Mouse (Mus musculus) MEL (cell line): ENCODE measurements at regions not wholly inside any gene's neighbourhood (a gene's known extent, or its start where the extent isn't known, plus 50 kb on each side); places are given as distances from the start of the nearest gene placed in this dataset.

Experiments
- DNase-seq: peaks from one replicate; pipeline ENCODE4 v3.0.0; 2011; ENCODE audit warnings: low read depth, low spot score
- H3K27ac ChIP-seq: 2 replicates; pipeline ENCODE4 v1.5.1; 2012; ENCODE audit warnings: low read depth, mild to moderate bottlenecking, control low read depth, low read length, moderate library complexity; ENCODE audit not compliant: control insufficient read depth
- H3K27me3 ChIP-seq, 2 experiments: fragments of 150-350 bp in 1 of 2; sonication (generic) in 1 of 2; 2 replicates each; pipeline ENCODE4 v1.6.1; 2012; ENCODE audit warnings: low read length in 2 of 2, mild to moderate bottlenecking in 2 of 2, improper control_type of control experiment in 1 of 2, moderate library complexity in 1 of 2; ENCODE audit not compliant: insufficient read depth in 2 of 2, control insufficient read depth in 1 of 2
- H3K36me3 ChIP-seq, 2 experiments: 2 replicates each; pipeline ENCODE4 v1.6.1; 2012 to 2014; ENCODE audit warnings: low read length in 2 of 2, improper control_type of control experiment in 1 of 2, inconsistent platforms in 1 of 2, mild to moderate bottlenecking in 1 of 2; ENCODE audit not compliant: insufficient read depth in 2 of 2, control insufficient read depth in 1 of 2
- H3K4me1 ChIP-seq, 2 experiments: fragments of 150-350 bp in 1 of 2; sonication (generic) in 1 of 2; 2 replicates each; pipeline ENCODE4 v1.6.1; 2012; ENCODE audit warnings: low read length in 2 of 2, improper control_type of control experiment in 1 of 2, mild to moderate bottlenecking in 1 of 2; ENCODE audit not compliant: insufficient read depth in 2 of 2, control insufficient read depth in 1 of 2
- H3K4me3 ChIP-seq, 2 experiments: fragments of 150-350 bp in 1 of 2; sonication (generic) in 1 of 2; 2 replicates each; pipeline ENCODE4 v1.5.1; 2012; ENCODE audit warnings: low read depth in 2 of 2, low read length in 2 of 2, mild to moderate bottlenecking in 2 of 2, moderate library complexity in 2 of 2, control low read depth in 1 of 2, improper control_type of control experiment in 1 of 2; ENCODE audit not compliant: control insufficient read depth in 1 of 2, insufficient read depth in 1 of 2
- H3K79me2 ChIP-seq: 2 replicates; pipeline ENCODE4 v1.6.1; 2012; ENCODE audit warnings: mild to moderate bottlenecking, low read length, moderate library complexity; ENCODE audit not compliant: control insufficient read depth, poor library complexity, insufficient read depth
- H3K9ac ChIP-seq: 2 replicates; pipeline ENCODE4 v1.6.1; 2012; ENCODE audit warnings: low read depth, mild to moderate bottlenecking, control low read depth, low read length, moderate library complexity; ENCODE audit not compliant: control insufficient read depth, poor library complexity, severe bottlenecking
- H3K9me3 ChIP-seq: fragments of 150-350 bp; sonication (generic); replicated peaks from 2 replicates; pipeline ENCODE4 v1.6.1; 2012; ENCODE audit warnings: mild to moderate bottlenecking, low read length, improper control_type of control experiment, moderate library complexity; ENCODE audit not compliant: insufficient read depth
- CHD2 ChIP-seq: IDR thresholded peaks from 2 replicates; pipeline ENCODE4 v1.6.1; 2011; ENCODE audit warnings: low read length, improper control_type of control experiment
- E2F4 ChIP-seq: IDR thresholded peaks from 2 replicates; pipeline ENCODE4 v1.6.1; 2011; ENCODE audit warnings: low read depth, low read length, improper control_type of control experiment, borderline replicate concordance
- EP300 ChIP-seq, 2 experiments: IDR thresholded peaks; 2 replicates each; pipeline ENCODE4 v1.6.1; 2011; ENCODE audit warnings: improper control_type of control experiment in 2 of 2, low read length in 2 of 2, low read depth in 1 of 2, mild to moderate bottlenecking in 1 of 2
- GATA1 ChIP-seq: IDR thresholded peaks from 2 replicates; pipeline ENCODE4 v1.6.1; 2011; ENCODE audit warnings: low read depth, low read length, improper control_type of control experiment
- MAX ChIP-seq: IDR thresholded peaks from 2 replicates; pipeline ENCODE4 v1.6.1; 2011; ENCODE audit warnings: low read length, improper control_type of control experiment
- MXI1 ChIP-seq: IDR thresholded peaks from 2 replicates; pipeline ENCODE4 v1.6.1; 2011; ENCODE audit warnings: mild to moderate bottlenecking, low read depth, low read length, improper control_type of control experiment
- MYC ChIP-seq: IDR thresholded peaks from 2 replicates; pipeline ENCODE4 v1.6.1; 2011; ENCODE audit warnings: low read depth, mild to moderate bottlenecking, low read length, improper control_type of control experiment, moderate library complexity
- NELFE ChIP-seq: IDR thresholded peaks from 2 replicates; pipeline ENCODE4 v1.6.1; 2011; ENCODE audit warnings: low read depth, low read length, improper control_type of control experiment
- POLR2AphosphoS2 ChIP-seq: IDR thresholded peaks from 2 replicates; pipeline ENCODE4 v1.6.1; 2011; ENCODE audit warnings: low read length, improper control_type of control experiment
- POLR2AphosphoS5 ChIP-seq: IDR thresholded peaks from 2 replicates; pipeline ENCODE4 v1.6.1; 2012; ENCODE audit warnings: low read depth, borderline replicate concordance, mild to moderate bottlenecking, inconsistent platforms, low read length, moderate library complexity, mixed read lengths
- RAD21 ChIP-seq: IDR thresholded peaks from 2 replicates; pipeline ENCODE4 v1.6.1; 2011; ENCODE audit warnings: mild to moderate bottlenecking, low read depth, low read length, improper control_type of control experiment
- SIN3A ChIP-seq: IDR thresholded peaks from 2 replicates; pipeline ENCODE4 v1.6.1; 2012; ENCODE audit warnings: low read length, improper control_type of control experiment, inconsistent platforms
- SMC3 ChIP-seq: IDR thresholded peaks from 2 replicates; pipeline ENCODE4 v1.6.1; 2011; ENCODE audit warnings: low read depth, low read length, improper control_type of control experiment
- ZMIZ1 ChIP-seq: IDR thresholded peaks from 2 replicates; pipeline ENCODE4 v1.6.1; 2012; ENCODE audit warnings: low read depth, mild to moderate bottlenecking, inconsistent platforms, low read length, improper control_type of control experiment, moderate library complexity
- ZNF384 ChIP-seq: IDR thresholded peaks from 2 replicates; pipeline ENCODE4 v1.6.1; 2012; ENCODE audit warnings: low read depth, mild to moderate bottlenecking, inconsistent platforms, low read length, improper control_type of control experiment

GRCm38 (mm10) chr4:91674318-91674949 is 273.8 kb upstream of the Elavl2 start:
- no peaks in the 10 kb centered on the region for H3K79me2 ChIP-seq
- TF ChIP-seq E2F4 = no peak
- H3K27me3 ChIP-seq = no peaks in the 10 kb centered on the region
- no peak for DNase-seq
- H3K27ac ChIP-seq = no peak overlapping the region
- no peak overlapping the region for H3K4me3 ChIP-seq
- H3K9ac ChIP-seq = no peak overlapping the region
- H3K9me3 ChIP-seq = no peaks in the 10 kb centered on the region
- no peaks in the 10 kb centered on the region for H3K36me3 ChIP-seq
- peaks cover 0 to 2% of the 10 kb centered on the region in 2 experiments; a peak in 1 of 4 replicates for H3K4me1 ChIP-seq

DNA sequence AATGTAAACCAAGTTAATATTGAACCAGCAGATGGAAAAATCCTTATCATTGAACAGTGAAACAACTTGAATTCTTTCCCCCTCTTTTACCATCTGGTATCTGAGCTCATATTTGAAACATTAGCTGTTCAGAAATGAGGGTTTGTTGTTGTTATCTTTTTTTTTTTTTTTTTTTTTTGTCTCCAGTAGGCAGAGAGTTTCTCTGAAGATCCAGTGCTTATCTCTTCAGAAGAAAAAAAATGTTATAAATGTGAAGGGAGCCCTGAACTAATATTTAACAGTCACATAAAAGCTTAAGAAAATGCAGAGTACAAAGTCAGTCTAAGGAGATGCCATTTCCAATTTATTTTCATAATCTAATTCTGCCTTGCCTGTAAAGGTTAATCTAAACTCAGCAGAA is 272.7 kb upstream of the Elavl2 start:
- H3K4me3 ChIP-seq = no peak overlapping the region
- no peaks in the 10 kb centered on the region for H3K79me2 ChIP-seq
- TF ChIP-seq EP300 (IDR thresholded peaks at IDR 0.05; ENCODE audit: low read depth in 1 of 2, low read length in 2 of 2) (peak in 1 of 2 experiments; percentile 16; a peak in 1 of 4 replicates), MAX (no peak), GATA1 (peak; percentile 18; the same call in 1 of the 2 replicates), SMC3 (no peak), MXI1 (no peak), ZMIZ1 (no peak), POLR2AphosphoS2 (no peak), SIN3A (no peak), RAD21 (no peak), ZNF384 (peak; percentile 95), E2F4 (no peak), POLR2AphosphoS5 (no peak), MYC (no peak), NELFE (no peak), CHD2 (no peak)
- no peaks in the 10 kb centered on the region for H3K9me3 ChIP-seq
- peaks cover 0 to 2% of the 10 kb centered on the region in 2 experiments; a peak in 1 of 4 replicates for H3K4me1 ChIP-seq
- H3K36me3 ChIP-seq = no peaks in the 10 kb centered on the region
- H3K27me3 ChIP-seq = no peaks in the 10 kb centered on the region
- H3K9ac ChIP-seq = no peak overlapping the region
- peak; percentile 21 for DNase-seq
- H3K27ac ChIP-seq = no peak overlapping the region
